Mouse (Mus musculus) hindbrain, embryonic 13.5 days (tissue): Measurements from ENCODE around the gene Wfikkn1. TPM values are rescaled to one million over a fixed set of nuclear protein-coding genes. Genes with fewer than 3 reads are reported as not detected.
A peak's percentile ranks its signal among the peaks of the same experiment; 100 is the strongest.

Experiments used
- ATAC-seq: fragments of 200-750 bp; cut with Nextera tagmentation; 2 replicates; pipeline ENCODE4 v1.8.0; 2017; ENCODE audit warnings: moderate TSS enrichment; ENCODE audit not compliant: low FRiP score
- H3K27ac ChIP-seq: fragments of 300-500 bp; sonication (generic); 2 replicates; pipeline ENCODE4 v1.5.1; 2015; ENCODE audit warnings: inconsistent platforms, mild to moderate bottlenecking, moderate library complexity
- H3K27me3 ChIP-seq: fragments of 300-500 bp; sonication (generic); 2 replicates; pipeline ENCODE4 v1.6.1; 2015; ENCODE audit warnings: mild to moderate bottlenecking, inconsistent platforms
- H3K36me3 ChIP-seq: fragments of 300-500 bp; sonication (generic); 2 replicates; pipeline ENCODE4 v1.6.1; 2015; ENCODE audit warnings: mild to moderate bottlenecking, inconsistent platforms
- H3K4me1 ChIP-seq: fragments of 300-500 bp; sonication (generic); replicated peaks from 2 replicates; pipeline ENCODE4 v1.6.1; 2015; ENCODE audit warnings: inconsistent platforms
- H3K4me2 ChIP-seq: fragments of 300-500 bp; sonication (generic); 2 replicates; pipeline ENCODE4 v1.6.1; 2015; ENCODE audit warnings: inconsistent platforms, mild to moderate bottlenecking, moderate library complexity
- H3K4me3 ChIP-seq: fragments of 300-500 bp; sonication (generic); 2 replicates; pipeline ENCODE4 v1.5.1; 2015; ENCODE audit warnings: mild to moderate bottlenecking, inconsistent platforms
- H3K9ac ChIP-seq: fragments of 300-500 bp; sonication (generic); 2 replicates; pipeline ENCODE4 v1.6.1; 2015; ENCODE audit warnings: mild to moderate bottlenecking, inconsistent platforms
- H3K9me3 ChIP-seq: fragments of 300-500 bp; sonication (generic); 2 replicates; pipeline ENCODE4 v1.6.1; 2016; ENCODE audit warnings: inconsistent platforms
- WGBS: fragments of 180-500 bp; shearing (Covaris S2); methylation state at CpG from one replicate; pipeline ENCODE4 v1.1.7; 2015; 5-methylcytosine and 5-hydroxymethylcytosine counted together
- polyA plus RNA-seq: library from polyadenylated mRNA; unstranded; fragments of >200 nt; fragmentation: Nextera tagmentation; extraction: Ambion mirVana; gene quantifications from 2 replicates; pipeline ENCODE4 v1.2.1, GENCODE M21; 2015

Gene Wfikkn1
- polyA plus RNA-seq, 1 experiment from 2014 or later, result 0.45 TPM

GRCm38 (mm10) chr17:25882306-25882705, 1.6 kb upstream of the Wfikkn1 start:
- H3K9ac ChIP-seq, result no peak overlapping the region
- H3K4me2 ChIP-seq, result no peak overlapping the region
- no peaks in the 10 kb centered on the region for H3K9me3 ChIP-seq
- no peak for ATAC-seq
- peaks cover 31% of the 10 kb centered on the region for H3K4me1 ChIP-seq
- peak overlapping the region; percentile 46; the same call in 1 of the 2 replicates for H3K27ac ChIP-seq
- H3K4me3 ChIP-seq, result no peak overlapping the region
- WGBS, result 30% methylated on average over 5 of the region's 5 CpGs
- no peaks in the 10 kb centered on the region for H3K27me3 ChIP-seq
- H3K36me3 ChIP-seq, result peaks cover 56% of the 10 kb centered on the region

- WGBS, result 15% methylated on average over 4 of the region's 4 CpGs
- H3K36me3 ChIP-seq, result peaks cover 54% of the 10 kb centered on the region
- peak overlapping the region; percentile 46 for H3K27ac ChIP-seq
- H3K9me3 ChIP-seq, result no peaks in the 10 kb centered on the region
- H3K4me2 ChIP-seq, result no peak overlapping the region
- H3K9ac ChIP-seq, result no peak overlapping the region
- ATAC-seq, result no peak
- peaks cover 37% of the 10 kb centered on the region for H3K4me1 ChIP-seq
- H3K4me3 ChIP-seq, result no peak overlapping the region
- H3K27me3 ChIP-seq, result no peaks in the 10 kb centered on the region
Observed at GRCm38 (mm10) chr17:25881691-25882090, 1.0 kb upstream of the Wfikkn1 start.

- WGBS, result 4% methylated on average over 5 of the region's 5 CpGs
- no peak overlapping the region for H3K4me3 ChIP-seq
Observed at GRCm38 (mm10) chr17:25880913-25881641, 419 bp upstream of the Wfikkn1 start.

GRCm38 (mm10) chr17:25879750-25880149, 908 bp downstream of the Wfikkn1 start:
- Histone ChIP-seq H3K9me3 (no peaks in the 10 kb centered on the region), H3K4me2 (no peak overlapping the region), H3K4me3 (no peak overlapping the region), H3K36me3 (peaks cover 49% of the 10 kb centered on the region), H3K27ac (no peak overlapping the region), H3K9ac (no peak overlapping the region), H3K4me1 (peaks cover 40% of the 10 kb centered on the region), H3K27me3 (no peaks in the 10 kb centered on the region)
- ATAC-seq, result no peak
- 68% methylated on average over 8 of the region's 8 CpGs for WGBS

More at GRCm38 (mm10) chr17:25880913-25881641, 419 bp upstream of the Wfikkn1 start:
- no peak overlapping the region for H3K4me2 ChIP-seq
- no peaks in the 10 kb centered on the region for H3K27me3 ChIP-seq
- H3K36me3 ChIP-seq, result peaks cover 54% of the 10 kb centered on the region
- no peak for ATAC-seq
- H3K9me3 ChIP-seq, result no peaks in the 10 kb centered on the region
- H3K4me1 ChIP-seq, result peaks cover 44% of the 10 kb centered on the region
- H3K27ac ChIP-seq, result peak overlapping the region; percentile 46
- 0 out of 2 replicates have a peak overlapping the region, but pooled peaks have one; percentile 0 for H3K9ac ChIP-seq

- no peak overlapping the region for H3K9ac ChIP-seq
- H3K4me1 ChIP-seq, result peaks cover 44% of the 10 kb centered on the region
- no peaks in the 10 kb centered on the region for H3K9me3 ChIP-seq
- 39% methylated on average over 4 of the region's 4 CpGs for WGBS
- no peak overlapping the region for H3K27ac ChIP-seq
- H3K4me3 ChIP-seq, result no peak overlapping the region
- no peak overlapping the region for H3K4me2 ChIP-seq
- peaks cover 44% of the 10 kb centered on the region for H3K36me3 ChIP-seq
- H3K27me3 ChIP-seq, result no peaks in the 10 kb centered on the region
- no peak for ATAC-seq
Observed at GRCm38 (mm10) chr17:25879261-25879660, 1.4 kb downstream of the Wfikkn1 start.

- no peak overlapping the region for H3K4me3 ChIP-seq
- peaks cover 38% of the 10 kb centered on the region for H3K36me3 ChIP-seq
- H3K4me2 ChIP-seq, result no peak overlapping the region
- no peaks in the 10 kb centered on the region for H3K9me3 ChIP-seq
- ATAC-seq, result no peak
- H3K27ac ChIP-seq, result no peak overlapping the region
- H3K4me1 ChIP-seq, result peaks cover 49% of the 10 kb centered on the region
- WGBS, result 83% methylated on average over 19 of the region's 19 CpGs
- no peaks in the 10 kb centered on the region for H3K27me3 ChIP-seq
- H3K9ac ChIP-seq, result no peak overlapping the region
Observed at GRCm38 (mm10) chr17:25878611-25879180, 2.0 kb downstream of the Wfikkn1 start.

- H3K27ac ChIP-seq, result no peak overlapping the region
- H3K36me3 ChIP-seq, result peaks cover 31% of the 10 kb centered on the region
- no peak overlapping the region for H3K4me2 ChIP-seq
- no peak for ATAC-seq
- no peaks in the 10 kb centered on the region for H3K9me3 ChIP-seq
- H3K9ac ChIP-seq, result no peak overlapping the region; the same call in 1 of the 2 replicates
- 93% methylated on average over 32 of the region's 32 CpGs for whole genome bisulfite sequencing
- H3K4me3 ChIP-seq, result no peak overlapping the region
- no peaks in the 10 kb centered on the region for H3K27me3 ChIP-seq
- H3K4me1 ChIP-seq, result peaks cover 50% of the 10 kb centered on the region
Observed at GRCm38 (mm10) chr17:25877741-25878610, 2.7 kb downstream of the Wfikkn1 start.

- WGBS, result 93% methylated on average over 3 of the region's 3 CpGs
- no peak overlapping the region for H3K4me3 ChIP-seq
Observed at GRCm38 (mm10) chr17:25877025-25877424, 3.6 kb downstream of the Wfikkn1 start.

GRCm38 (mm10) chr17:25876347-25876915, 4.2 kb downstream of the Wfikkn1 start:
- Histone ChIP-seq H3K27ac (peak overlapping the region; percentile 97), H3K4me3 (peak overlapping the region; percentile 80), H3K9me3 (no peaks in the 10 kb centered on the region), H3K4me1 (peaks cover 46% of the 10 kb centered on the region), H3K4me2 (peak overlapping the region; percentile 96), H3K27me3 (no peaks in the 10 kb centered on the region), H3K36me3 (peaks cover 22% of the 10 kb centered on the region), H3K9ac (peak overlapping the region; percentile 87)
- no peak for ATAC-seq
- WGBS, result 58% methylated on average over 10 of the region's 10 CpGs

More at GRCm38 (mm10) chr17:25877025-25877424, 3.6 kb downstream of the Wfikkn1 start:
- Histone ChIP-seq H3K9me3 (no peaks in the 10 kb centered on the region), H3K4me1 (peaks cover 50% of the 10 kb centered on the region), H3K4me2 (peak overlapping the region; percentile 96), H3K36me3 (peaks cover 22% of the 10 kb centered on the region), H3K9ac (peak overlapping the region; percentile 39; the same call in 1 of the 2 replicates), H3K27ac (no peak overlapping the region), H3K27me3 (no peaks in the 10 kb centered on the region)
- no peak for ATAC-seq

- ATAC-seq, result peak; percentile 93
- Histone ChIP-seq H3K9me3 (no peaks in the 10 kb centered on the region), H3K27ac (peak overlapping the region; percentile 97), H3K4me2 (peak overlapping the region; percentile 96), H3K4me3 (peak overlapping the region; percentile 80), H3K9ac (peak overlapping the region; percentile 87), H3K4me1 (peaks cover 36% of the 10 kb centered on the region), H3K36me3 (peaks cover 22% of the 10 kb centered on the region), H3K27me3 (no peaks in the 10 kb centered on the region)
- 2% methylated on average over 59 of the region's 59 CpGs for WGBS
Observed at GRCm38 (mm10) chr17:25875171-25876136, 5.2 kb downstream of the Wfikkn1 start.

GRCm38 (mm10) chr17:25874721-25875170, 5.9 kb downstream of the Wfikkn1 start, which contains the start of gene Mettl26:
Gene Mettl26 (plus strand): TSS chr17:25875074.
- H3K4me2 ChIP-seq, result peak within 1 kb of the TSS; percentile 96
- peaks cover 21% of the 10 kb centered on the region for H3K36me3 ChIP-seq
- H3K4me1 ChIP-seq, result peaks cover 29% of the 10 kb centered on the region
- H3K9ac ChIP-seq, result peak within 1 kb of the TSS; percentile 87
- H3K4me3 ChIP-seq, result peak within 1 kb of the TSS; percentile 80
- peak; percentile 69 for ATAC-seq
- H3K9me3 ChIP-seq, result no peaks in the 10 kb centered on the region
- under 1% methylated on average over 25 of the region's 25 CpGs for WGBS
- no peaks in the 10 kb centered on the region for H3K27me3 ChIP-seq
- peak within 1 kb of the TSS; percentile 97 for H3K27ac ChIP-seq
